Mouse (Mus musculus) retina, embryonic 14.5 days (tissue): ENCODE measurements around the gene Psg27.
"Not testable (repeated sequence)": the region's sequence is repeated elsewhere in the genome, so short reads cannot be mapped to it uniquely, and the experiment has no call there.

ENCODE experiments used
- DNase-seq: peaks from one replicate; pipeline ENCODE4 v3.0.0-alpha.2; 2015; ENCODE audit warnings: low spot score

The Psg27 gene

DNA sequence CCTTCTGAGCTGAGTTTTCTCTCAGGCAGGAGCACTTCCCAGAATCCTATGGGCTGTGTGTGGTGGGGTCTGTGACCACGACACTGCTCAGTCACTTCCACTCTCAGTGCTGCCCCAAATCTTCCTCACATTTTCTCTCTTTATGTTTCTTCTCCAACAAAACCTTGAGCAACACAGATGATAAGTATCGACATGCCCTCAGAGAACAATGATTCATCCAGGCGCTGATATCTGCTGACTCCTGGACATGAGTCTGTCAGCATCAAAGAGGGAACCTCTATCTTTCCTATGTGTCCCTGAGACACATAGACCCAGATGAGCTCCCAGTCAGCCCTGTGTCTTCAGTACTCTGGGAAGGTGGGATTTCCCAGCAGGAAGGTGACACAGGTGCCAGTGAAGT, at the start of gene Psg27:
TSS of gene Psg27 (minus strand) at position 101 of the 400 bp plus-strand sequence.
- DNase-seq: no peak

DNA sequence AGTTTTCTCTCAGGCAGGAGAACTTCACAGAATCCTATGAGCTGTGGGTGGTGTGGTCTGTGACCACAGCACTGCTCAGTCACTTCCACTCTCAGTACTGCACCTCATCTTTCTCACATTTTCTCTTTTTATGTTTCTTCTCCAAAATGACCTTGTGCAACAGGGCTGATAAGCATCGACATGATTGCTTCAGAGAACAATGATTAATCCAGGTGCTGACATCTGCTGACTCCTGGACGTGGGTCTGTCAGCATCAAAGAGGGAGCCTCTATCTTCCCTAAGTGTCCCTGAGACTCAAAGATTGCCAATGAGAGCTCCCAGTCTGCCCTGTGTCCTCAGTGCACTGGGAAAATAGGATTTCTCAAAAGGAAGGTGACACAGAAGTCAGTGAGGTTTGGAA, 49.3 kb upstream of the Psg27 start, which contains the start of gene Psg23:
TSS of gene Psg23 (minus strand) at position 101 of the 400 bp plus-strand sequence.
- DNase-seq: not testable (repeated sequence)

DNA sequence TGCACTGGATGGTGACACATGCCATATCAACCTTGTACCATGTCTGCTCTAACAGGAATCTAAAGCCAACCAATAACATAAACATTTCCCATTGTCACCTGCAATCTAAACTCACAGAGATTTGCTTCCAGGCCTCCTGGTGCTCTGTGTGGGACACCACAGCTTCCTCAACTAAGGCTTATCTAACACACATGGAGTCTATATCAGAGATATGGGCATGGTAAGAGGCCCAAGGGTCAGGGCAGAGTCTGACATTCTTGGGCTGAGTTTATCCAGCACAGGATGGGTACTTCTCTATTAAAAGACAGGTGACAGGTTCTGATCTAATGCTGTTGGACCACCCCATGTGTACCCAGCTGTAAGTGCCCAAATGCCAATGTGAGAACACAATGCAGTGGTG, 7.3 kb downstream of the Psg27 start:
- no peak for DNase-seq

DNA sequence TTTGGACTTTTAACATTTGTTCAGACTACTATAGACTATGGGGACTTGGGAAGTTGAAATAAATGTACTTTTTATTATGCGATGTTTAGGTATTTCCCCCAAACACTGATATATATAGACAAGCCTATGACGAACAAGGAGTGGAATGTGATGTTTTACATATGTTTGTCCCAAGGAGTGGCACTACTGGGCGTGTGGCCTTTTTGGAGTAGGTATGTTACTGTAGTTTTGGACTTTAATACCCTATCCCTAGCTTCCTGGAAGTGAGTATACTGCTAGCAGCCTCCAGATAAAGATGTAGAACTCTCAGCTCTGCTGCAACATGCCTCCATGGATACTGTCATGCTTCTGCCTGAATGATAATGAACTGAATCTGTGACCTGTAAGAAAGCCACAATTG, 11.4 kb downstream of the Psg27 start:
- not testable (repeated sequence) for DNase-seq

DNA sequence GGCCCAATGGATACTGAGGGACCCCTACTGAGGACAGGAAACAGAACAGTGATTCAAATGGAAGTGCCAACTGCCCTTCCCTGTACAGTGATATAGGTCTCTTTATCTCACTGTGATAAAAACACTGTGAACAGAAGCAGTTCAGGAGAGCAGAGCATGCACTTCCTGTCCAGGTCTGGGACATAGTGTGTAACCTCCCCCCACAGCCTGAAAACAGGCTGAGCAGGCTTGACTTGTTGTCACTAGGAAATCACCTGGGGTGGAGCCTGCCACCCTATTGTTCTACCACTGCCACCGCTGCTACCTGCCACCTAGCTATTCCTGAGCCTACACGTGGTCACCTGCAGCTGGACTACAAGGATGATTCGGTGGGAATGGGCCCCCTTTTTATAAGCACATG, 33.7 kb downstream of the Psg27 start:
- DNase-seq: no peak

DNA sequence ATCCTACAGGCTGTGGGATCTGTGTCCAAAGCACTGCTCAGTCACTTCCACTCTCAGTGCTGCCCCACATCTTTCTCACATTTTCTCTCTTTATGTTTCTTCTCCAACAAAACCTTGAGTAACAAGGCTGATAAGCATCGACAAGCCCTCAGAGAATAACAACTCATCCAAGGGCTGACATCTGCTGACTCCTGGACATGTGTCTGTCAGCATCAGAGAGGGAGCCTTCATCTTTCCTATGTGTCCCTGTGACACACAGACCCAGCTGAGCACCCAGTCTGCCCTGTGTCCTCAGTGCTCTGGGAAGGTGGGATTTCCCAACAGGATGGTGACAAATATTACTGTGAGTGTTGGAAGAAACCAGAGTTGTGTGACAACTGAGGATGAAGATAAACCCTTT, 34.9 kb downstream of the Psg27 start, which contains the start of gene Psg25:
TSS of gene Psg25 (minus strand) at position 101 of the 400 bp plus-strand sequence.
- DNase-seq: no peak

DNA sequence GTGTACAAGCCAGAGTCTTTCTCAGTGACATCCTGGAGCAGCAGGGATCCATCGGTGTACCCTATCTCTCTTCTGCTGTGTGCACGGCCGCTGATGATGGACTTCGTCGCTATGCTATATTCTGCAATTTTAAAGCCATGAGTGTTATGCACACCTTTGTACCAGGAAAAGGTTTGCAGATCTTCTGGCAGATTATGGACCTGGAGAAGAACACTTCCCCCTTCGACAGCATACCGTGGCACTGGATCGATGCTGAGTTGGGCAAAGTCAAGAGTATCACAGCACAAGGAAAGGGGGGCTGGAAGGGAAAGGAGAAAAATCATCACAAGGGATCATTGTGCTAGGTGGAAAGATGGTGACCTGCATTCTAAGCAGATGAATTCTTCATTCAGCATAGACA, 42.4 kb downstream of the Psg27 start:
- no peak for DNase-seq

DNA sequence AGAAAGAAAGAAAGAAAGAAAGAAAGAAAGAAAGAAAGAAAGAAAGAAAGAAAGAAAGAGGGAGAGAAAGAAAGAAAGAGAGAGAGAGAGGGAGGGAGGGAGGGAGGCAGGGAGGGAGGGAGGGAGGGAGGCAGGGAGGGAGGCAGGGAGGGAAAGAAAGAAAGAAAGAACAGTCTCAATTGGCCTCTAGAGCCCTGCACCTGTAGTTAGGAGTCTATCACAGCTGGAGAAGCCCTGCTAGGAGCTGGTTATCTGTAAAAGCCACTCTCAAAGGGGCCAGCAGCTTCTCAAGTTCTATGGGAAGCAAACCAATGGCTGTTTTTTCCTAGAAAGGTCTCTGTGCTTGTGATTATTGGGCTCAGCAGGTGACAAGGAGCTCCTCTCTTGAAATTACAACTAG, 54.3 kb downstream of the Psg27 start:
- DNase-seq: not testable (repeated sequence)

- DNase-seq: not testable (repeated sequence)
Measured at GRCm38 (mm10) chr7:18512417-18512816, 54.7 kb downstream of the Psg27 start.

DNA sequence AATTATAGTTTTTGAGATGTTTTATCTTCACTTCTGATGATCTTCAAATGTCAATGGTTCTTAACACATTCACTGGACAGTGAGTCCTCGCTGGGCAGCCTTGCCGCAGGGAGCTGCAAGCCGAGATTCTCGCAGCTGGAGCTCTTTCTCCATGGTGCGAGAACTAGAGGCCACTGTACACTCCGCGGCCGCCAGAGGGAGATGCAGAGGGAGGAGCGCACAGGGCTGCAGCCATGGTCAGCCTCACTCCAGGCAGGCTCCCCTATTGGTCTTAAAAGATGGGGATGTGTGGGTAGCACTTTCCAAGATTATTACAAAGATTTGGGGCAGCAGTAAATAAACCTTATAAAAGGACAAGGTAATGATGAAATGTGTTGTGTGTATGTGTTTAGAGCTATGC, 55.6 kb downstream of the Psg27 start:
- DNase-seq: peak; percentile 20
